Mouse (Mus musculus): Measurements from ENCODE around the gene Igsf10. TPM values are rescaled to one million over a fixed set of nuclear protein-coding genes. Genes with fewer than 3 reads are reported as not detected.

Igsf10 gene
- polyA plus RNA-seq, 1 experiment from 2014 or later = 0.60 TPM

DNA sequence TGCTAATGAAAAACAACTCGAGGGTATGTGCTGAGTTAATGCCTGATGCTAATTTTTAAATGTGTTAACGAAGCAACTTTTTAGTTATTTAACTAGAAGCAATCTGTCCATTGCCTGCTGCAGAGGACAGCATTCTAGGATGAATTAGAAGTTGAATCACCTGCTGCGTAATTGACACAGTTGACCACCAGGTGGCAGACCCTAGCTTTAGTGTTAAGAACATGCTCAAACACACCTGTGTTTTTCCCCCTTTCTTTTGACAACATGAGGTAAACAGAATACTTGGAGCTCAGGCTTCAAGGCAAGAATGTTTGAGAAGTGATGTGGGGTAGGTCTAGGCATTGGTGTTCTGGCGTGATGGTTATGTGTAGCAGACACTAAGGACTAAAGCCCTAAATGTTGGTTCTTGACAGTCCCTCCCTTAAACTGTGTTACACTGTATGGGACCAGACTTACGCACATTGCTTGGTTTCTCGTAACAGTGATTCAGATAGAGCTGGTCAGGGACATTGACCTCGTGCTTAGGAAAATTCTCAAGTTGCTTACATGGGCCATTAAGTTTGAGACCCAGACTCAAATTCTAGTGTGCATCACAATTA lies 22.8 kb downstream of the Igsf10 start:
- Histone ChIP-seq H3K4me1 (no peaks in the 10 kb centered on the region), H3K9ac (no peak overlapping the region), H3K27me3 (replicated peaks) (no peaks in the 10 kb centered on the region), H3K9me3 (replicated peaks) (no peaks in the 10 kb centered on the region), H3K4me3 (no peak overlapping the region), H3K27ac (no peak overlapping the region), H3K36me3 (no peaks in the 10 kb centered on the region), H3K4me2 (no peak overlapping the region)
- 39% methylated on average over 7 of the region's 7 CpGs for WGBS (ENCODE audit: insufficient replicate concordance)
- no peak for ATAC-seq

DNA sequence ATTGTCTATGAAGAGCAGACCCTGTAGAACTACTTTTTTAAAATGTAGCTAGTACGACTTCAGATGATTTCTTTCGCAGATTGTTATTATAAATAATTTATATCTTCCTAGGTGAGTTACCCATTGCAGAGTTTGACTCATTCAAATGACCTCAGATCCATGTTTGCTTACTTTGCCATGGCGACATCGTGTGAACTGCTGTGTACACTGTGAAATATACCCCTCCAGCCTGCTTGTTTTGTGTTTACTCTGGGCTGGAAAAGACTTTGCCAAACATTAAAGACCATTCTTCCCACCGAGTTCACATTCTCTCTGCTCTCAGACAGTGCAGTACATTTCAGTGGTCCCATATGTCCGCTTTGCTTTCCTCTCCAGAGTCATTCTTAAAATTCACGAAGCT lies 28.1 kb downstream of the Igsf10 start:
- Histone ChIP-seq H3K4me3 (no peak overlapping the region), H3K27ac (no peak overlapping the region), H3K9me3 (replicated peaks) (no peaks in the 10 kb centered on the region), H3K4me2 (no peak overlapping the region), H3K4me1 (no peaks in the 10 kb centered on the region), H3K27me3 (replicated peaks) (no peaks in the 10 kb centered on the region), H3K9ac (no peak overlapping the region), H3K36me3 (no peaks in the 10 kb centered on the region)
- ATAC-seq = no peak
- WGBS (ENCODE audit: insufficient replicate concordance) = 77% methylated on average over 7 of the region's 7 CpGs

DNA sequence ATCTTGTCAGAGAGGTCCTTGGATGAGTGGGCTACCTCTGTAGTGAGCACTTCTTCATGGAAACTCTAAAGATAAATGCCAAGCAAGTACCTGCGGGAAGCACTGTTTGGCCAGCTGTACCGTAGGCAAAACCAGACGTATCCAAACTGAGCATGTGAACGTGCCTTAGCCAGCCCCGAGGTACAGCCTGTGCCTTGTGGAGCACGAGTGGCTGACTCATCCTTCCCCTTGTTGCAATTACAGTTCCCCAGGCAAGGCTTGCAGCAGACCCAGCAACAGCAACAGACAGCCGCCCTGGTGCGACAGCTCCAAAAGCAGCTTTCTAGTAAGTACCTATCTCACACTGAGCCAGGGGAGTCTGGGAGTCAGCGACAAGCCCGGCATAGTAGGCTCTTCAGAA lies 31.6 kb downstream of the Igsf10 start:
- ATAC-seq = no peak
- 75% methylated on average over 10 of the region's 10 CpGs for WGBS (ENCODE audit: insufficient replicate concordance)
- H3K4me2 ChIP-seq = no peak overlapping the region
- H3K27me3 ChIP-seq (replicated peaks) = no peaks in the 10 kb centered on the region
- H3K9ac ChIP-seq = no peak overlapping the region
- no peaks in the 10 kb centered on the region for H3K9me3 ChIP-seq (replicated peaks)
- H3K4me3 ChIP-seq = no peak overlapping the region
- H3K4me1 ChIP-seq = no peaks in the 10 kb centered on the region
- H3K36me3 ChIP-seq = no peaks in the 10 kb centered on the region
- no peak overlapping the region for H3K27ac ChIP-seq

DNA sequence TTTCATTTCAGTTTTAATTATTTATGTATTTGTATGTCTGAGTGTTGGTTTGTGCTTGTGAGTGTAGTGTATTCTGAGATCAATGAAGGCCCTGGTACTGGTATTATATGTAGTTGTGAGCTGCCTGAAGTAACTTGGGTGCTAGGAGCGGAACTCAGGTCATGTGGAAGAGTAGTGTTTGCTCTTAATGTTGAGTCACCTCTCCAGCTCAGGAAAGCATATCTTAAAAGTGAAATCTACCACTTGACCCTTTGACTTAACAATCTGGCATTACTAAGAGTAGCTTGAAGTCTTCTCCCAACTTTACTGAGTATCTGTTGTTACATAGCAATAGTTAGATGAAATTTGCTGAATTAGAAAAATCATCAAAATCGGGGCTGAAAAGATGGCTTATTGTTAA lies 38.7 kb downstream of the Igsf10 start:
- Histone ChIP-seq H3K4me2 (no peak overlapping the region), H3K4me1 (no peaks in the 10 kb centered on the region), H3K9me3 (replicated peaks) (no peaks in the 10 kb centered on the region), H3K27ac (no peak overlapping the region), H3K27me3 (replicated peaks) (no peaks in the 10 kb centered on the region), H3K36me3 (no peaks in the 10 kb centered on the region), H3K9ac (no peak overlapping the region), H3K4me3 (no peak overlapping the region)
- WGBS (ENCODE audit: insufficient replicate concordance) = 66% methylated on average over 2 of the region's 2 CpGs
- no peak for ATAC-seq

DNA sequence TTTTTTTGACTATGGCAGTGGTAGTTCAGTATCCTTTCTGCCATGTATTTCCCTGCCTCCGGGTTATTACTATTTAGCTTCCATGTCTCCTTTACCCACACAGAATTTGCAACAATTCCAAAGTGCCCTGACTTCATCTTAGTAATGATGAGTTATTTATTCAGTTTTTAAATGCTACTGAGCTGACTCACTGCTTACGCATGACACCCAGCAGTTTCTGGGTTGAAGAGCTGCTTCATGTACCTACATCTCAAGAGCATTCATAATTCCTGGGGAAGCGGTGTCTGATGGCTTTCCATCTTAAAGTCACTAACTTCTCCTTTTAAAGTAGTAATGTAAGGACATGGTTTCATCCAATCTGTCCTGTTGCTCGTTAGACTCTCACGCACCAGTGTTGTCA lies 39.2 kb downstream of the Igsf10 start:
- Histone ChIP-seq H3K9me3 (replicated peaks) (no peaks in the 10 kb centered on the region), H3K27ac (no peak overlapping the region), H3K9ac (no peak overlapping the region), H3K4me3 (no peak overlapping the region), H3K4me2 (no peak overlapping the region), H3K27me3 (replicated peaks) (no peaks in the 10 kb centered on the region), H3K36me3 (no peaks in the 10 kb centered on the region), H3K4me1 (no peaks in the 10 kb centered on the region)
- 81% methylated on average over 5 of the region's 5 CpGs for WGBS (ENCODE audit: insufficient replicate concordance)
- no peak for ATAC-seq

DNA sequence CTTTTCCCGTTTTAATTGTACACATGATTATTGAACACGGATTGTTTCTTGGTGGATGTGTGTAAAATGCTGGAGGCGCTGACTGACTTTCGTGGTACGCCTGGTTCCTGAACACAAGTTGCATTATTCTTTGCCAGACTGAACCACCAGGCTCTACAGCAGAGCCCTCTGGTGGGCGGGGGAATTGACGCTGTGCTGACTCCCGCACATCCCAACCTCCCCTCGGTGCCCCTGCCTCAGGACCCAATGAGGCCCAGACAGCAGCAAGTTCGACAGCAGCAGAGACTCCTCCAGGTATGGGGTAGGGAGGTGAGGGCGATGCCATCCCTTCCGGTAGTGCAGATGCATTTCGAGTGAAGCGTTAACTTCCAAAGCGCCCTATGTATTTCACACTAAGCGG lies 46.5 kb downstream of the Igsf10 start:
- Histone ChIP-seq H3K4me3 (no peak overlapping the region), H3K9me3 (replicated peaks) (no peaks in the 10 kb centered on the region), H3K27ac (no peak overlapping the region), H3K4me2 (no peak overlapping the region), H3K36me3 (no peaks in the 10 kb centered on the region), H3K9ac (no peak overlapping the region), H3K4me1 (no peaks in the 10 kb centered on the region), H3K27me3 (replicated peaks) (no peaks in the 10 kb centered on the region)
- no peak for ATAC-seq
- 78% methylated on average over 16 of the region's 16 CpGs for WGBS (ENCODE audit: insufficient replicate concordance)

DNA sequence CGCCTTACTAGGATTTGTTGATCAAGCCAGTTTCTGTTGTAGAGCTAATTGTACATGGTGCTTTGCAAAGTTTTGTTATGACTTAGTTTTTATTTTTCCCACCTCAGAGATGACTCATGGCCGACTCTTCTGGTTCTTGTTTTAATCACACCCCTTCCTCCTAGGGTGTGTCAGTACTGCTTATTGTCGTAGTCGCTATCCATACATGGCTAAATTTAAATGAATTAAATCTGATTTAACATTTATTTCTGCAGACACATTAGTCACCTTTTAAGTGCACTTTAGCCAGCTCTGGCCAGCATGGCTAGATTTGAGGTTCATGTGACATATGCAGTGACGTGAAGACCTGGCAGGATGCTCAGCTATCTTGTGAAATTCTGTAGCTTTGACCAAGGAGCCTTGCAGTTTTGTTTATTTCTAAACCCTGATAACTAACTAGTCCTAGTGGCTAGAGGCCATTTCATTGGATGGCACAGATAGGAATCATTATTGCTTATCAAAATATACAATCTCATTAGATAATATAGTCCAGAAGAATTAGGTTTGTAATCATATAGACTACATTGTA lies 47.5 kb downstream of the Igsf10 start:
- H3K9me3 ChIP-seq (replicated peaks) = no peaks in the 10 kb centered on the region
- H3K9ac ChIP-seq = no peak overlapping the region
- no peak overlapping the region for H3K27ac ChIP-seq
- no peaks in the 10 kb centered on the region for H3K36me3 ChIP-seq
- no peak overlapping the region for H3K4me3 ChIP-seq
- H3K4me1 ChIP-seq = no peaks in the 10 kb centered on the region
- WGBS (ENCODE audit: insufficient replicate concordance) = 78% methylated on average over 5 of the region's 5 CpGs
- H3K27me3 ChIP-seq (replicated peaks) = no peaks in the 10 kb centered on the region
- no peak overlapping the region for H3K4me2 ChIP-seq
- ATAC-seq = no peak

DNA sequence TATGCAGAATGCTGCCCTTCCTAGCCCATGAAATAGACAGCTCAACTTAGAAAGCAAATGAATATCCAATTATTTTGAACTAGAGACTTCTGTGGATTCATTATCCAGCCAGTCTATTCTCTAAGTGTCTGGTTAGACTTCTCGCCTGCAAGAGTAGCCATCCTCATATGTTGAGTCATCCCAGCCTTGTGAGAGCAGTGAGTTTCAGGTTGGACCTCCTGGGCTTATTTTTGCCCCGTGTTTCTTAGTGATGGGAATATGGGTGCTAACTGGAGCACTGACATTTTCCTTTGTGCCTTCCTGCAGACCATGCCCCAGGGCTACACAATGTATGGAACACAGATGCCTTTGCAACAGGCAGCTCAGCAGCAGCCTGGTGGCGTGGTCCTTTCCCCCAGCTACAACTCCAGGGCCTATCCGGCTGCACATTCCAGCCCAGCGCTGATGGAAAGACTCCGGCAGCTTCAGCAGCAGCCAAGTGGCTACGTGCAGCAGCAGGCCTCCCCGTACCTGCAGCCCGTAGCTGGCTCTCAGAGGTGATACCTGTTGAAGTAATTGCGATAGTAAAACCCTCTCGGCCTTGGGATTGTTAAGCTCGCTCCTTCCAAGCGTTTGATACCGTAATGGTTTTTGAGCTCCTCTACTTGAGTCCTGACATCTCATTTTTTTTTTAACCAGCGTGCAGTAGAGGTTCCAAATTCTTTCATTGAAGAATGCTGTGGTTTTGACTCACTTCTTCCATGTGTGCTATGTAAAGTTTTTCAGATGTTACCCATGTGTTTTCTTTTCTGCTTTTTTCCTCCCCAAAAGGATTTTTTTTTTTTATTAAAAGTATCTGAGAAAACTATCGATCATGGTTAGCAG lies 48.3 kb downstream of the Igsf10 start:
- Histone ChIP-seq H3K27me3 (replicated peaks) (no peaks in the 10 kb centered on the region), H3K9ac (no peak overlapping the region), H3K27ac (no peak overlapping the region), H3K36me3 (no peaks in the 10 kb centered on the region), H3K9me3 (replicated peaks) (no peaks in the 10 kb centered on the region), H3K4me2 (no peak overlapping the region), H3K4me1 (no peaks in the 10 kb centered on the region), H3K4me3 (no peak overlapping the region)
- no peak for ATAC-seq
- WGBS (ENCODE audit: insufficient replicate concordance) = 72% methylated on average over 16 of the region's 16 CpGs

DNA sequence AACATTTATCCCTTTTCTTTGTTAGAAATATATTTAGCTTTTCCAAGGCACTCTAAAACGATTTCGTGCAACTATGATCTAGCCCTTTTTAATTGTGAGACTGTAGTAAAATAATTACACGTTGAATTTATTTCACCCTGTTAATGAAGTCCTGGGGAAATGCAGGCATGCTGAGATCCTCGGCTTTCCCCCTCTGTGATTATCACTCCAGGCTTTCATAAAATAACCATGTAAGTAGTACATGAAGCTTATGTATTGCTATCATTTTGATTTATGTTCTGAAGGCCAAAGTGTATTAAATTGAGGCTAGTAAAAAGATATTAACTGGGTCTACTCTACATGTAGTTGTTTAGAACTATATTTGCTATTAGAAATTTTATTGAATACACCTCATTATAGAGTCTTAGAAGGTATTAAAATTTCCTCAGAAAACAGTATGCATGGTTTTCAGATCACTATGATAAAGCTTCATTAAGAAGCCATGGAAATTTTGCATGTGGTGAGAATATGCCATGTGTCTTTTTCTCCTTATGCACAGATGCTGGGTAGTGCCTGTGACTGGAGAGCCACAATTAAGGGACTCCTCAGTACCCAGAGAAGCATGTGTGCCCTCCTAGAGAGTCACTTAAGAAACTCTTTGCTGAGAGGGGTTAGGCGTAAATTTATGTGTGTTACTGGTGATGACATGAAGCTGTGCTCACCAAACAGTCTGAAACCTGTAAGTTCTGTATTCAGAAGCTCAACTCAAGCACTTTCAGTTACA lies 50.6 kb downstream of the Igsf10 start:
- no peaks in the 10 kb centered on the region for H3K36me3 ChIP-seq
- ATAC-seq = no peak
- no peak overlapping the region for H3K9ac ChIP-seq
- WGBS (ENCODE audit: insufficient replicate concordance) = 66% methylated on average over 5 of the region's 5 CpGs
- no peaks in the 10 kb centered on the region for H3K27me3 ChIP-seq (replicated peaks)
- H3K9me3 ChIP-seq (replicated peaks) = no peaks in the 10 kb centered on the region
- H3K4me2 ChIP-seq = no peak overlapping the region
- no peak overlapping the region for H3K27ac ChIP-seq
- H3K4me3 ChIP-seq = no peak overlapping the region
- H3K4me1 ChIP-seq = no peaks in the 10 kb centered on the region

DNA sequence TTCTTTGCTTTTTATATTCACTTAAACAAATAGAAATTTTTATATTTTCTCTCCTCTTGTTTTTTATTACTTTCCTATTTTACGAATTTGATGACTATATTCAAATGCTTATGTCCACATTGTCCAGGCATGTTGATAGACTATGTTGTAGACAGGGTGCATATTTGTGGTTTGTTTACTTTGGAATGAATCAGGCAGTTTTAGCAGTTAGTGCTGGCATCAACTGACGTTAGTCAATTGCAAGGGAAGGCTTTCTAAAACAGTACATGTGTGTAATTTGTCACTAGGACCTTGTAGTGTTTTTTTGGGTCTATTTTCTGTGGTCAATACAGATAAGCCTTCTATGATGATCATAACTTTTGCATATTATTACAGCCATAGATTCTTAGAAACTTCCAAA lies 53.6 kb downstream of the Igsf10 start:
- Histone ChIP-seq H3K4me3 (no peak overlapping the region), H3K4me2 (no peak overlapping the region), H3K4me1 (no peaks in the 10 kb centered on the region), H3K9me3 (replicated peaks) (no peaks in the 10 kb centered on the region), H3K9ac (no peak overlapping the region), H3K27ac (no peak overlapping the region), H3K27me3 (replicated peaks) (no peaks in the 10 kb centered on the region), H3K36me3 (no peaks in the 10 kb centered on the region)
- 50% methylated on average over 2 of the region's 2 CpGs for WGBS (ENCODE audit: insufficient replicate concordance)
- no peak for ATAC-seq

DNA sequence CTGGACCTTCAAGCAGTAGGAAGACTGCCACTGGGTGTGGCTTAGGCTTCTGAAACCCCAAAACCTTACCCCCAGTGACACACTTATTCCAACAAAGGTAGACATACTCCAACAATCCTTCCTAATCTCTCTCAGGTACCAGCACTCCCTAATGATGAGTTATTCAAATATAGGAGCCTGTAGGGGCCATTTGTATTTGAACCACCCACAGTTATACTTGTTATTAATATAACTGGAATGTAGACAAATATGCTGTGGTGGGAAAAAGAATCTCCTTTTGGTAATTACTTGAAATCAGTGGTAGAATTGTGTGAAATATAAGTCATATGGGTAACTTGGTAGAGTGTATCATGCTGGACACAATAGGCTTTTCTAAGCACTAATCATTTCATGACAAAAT lies 65.6 kb downstream of the Igsf10 start:
- Histone ChIP-seq H3K9ac (no peak overlapping the region), H3K4me3 (no peak overlapping the region), H3K27ac (no peak overlapping the region), H3K9me3 (replicated peaks) (no peaks in the 10 kb centered on the region), H3K36me3 (no peaks in the 10 kb centered on the region), H3K27me3 (replicated peaks) (no peaks in the 10 kb centered on the region), H3K4me1 (no peaks in the 10 kb centered on the region), H3K4me2 (no peak overlapping the region)
- no peak for ATAC-seq

DNA sequence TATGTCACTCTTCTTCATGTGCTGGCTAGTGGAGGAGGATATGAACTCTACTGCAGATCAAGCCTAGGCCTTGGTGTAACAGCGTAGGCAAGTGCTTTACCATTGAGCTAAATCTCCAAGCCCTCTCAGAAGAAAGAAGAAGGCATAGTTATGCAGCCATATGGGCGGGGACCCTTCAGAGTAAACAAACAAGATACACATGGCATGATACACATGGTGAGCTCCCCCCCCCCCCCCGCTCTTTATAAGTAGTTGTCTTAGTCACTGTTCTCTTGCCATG lies 66.0 kb downstream of the Igsf10 start:
- H3K4me2 ChIP-seq = no peak overlapping the region
- H3K4me1 ChIP-seq = no peaks in the 10 kb centered on the region
- no peaks in the 10 kb centered on the region for H3K36me3 ChIP-seq
- no peak overlapping the region for H3K4me3 ChIP-seq
- ATAC-seq = no peak
- 65% methylated on average over 3 of the region's 3 CpGs for WGBS (ENCODE audit: insufficient replicate concordance)
- H3K27me3 ChIP-seq (replicated peaks) = no peaks in the 10 kb centered on the region
- no peak overlapping the region for H3K27ac ChIP-seq
- no peak overlapping the region for H3K9ac ChIP-seq
- no peaks in the 10 kb centered on the region for H3K9me3 ChIP-seq (replicated peaks)
